Mouse (Mus musculus): ENCODE measurements around the gene Arf3. TPM values are rescaled to one million over a fixed set of nuclear protein-coding genes. Genes with fewer than 3 reads are reported as not detected.

Gene Arf3
- polyA plus RNA-seq, 1 experiment from 2014 or later: 99.9 TPM

DNA sequence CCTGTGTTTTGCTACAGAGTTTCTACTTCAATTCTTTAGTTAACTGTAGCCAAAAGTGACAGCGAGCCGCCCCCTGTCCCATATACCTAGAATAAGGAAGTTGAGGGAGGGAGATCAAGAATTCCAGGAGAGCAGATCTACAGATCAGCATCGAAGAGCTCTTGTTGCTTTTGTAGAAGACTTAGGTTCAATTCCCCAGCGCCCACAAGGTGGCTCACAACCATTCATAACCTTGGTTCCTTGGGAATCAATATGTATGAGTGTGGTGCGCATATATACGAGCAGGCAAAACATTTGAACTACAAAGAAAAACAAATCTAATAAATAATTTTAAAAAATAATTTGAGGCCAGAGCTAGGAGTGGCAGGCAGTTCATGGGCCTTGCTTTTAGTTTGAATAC lies 18.2 kb upstream of the Arf3 start:
- Histone ChIP-seq H3K9ac (replicated peaks; ENCODE audit: low read depth, low read length) (no peak overlapping the region), H3K4me1 (replicated peaks; ENCODE audit: control insufficient read depth, insufficient read depth, low read length) (peaks cover 14% of the 10 kb centered on the region), H3K36me3 (ENCODE audit: control insufficient read depth, insufficient read depth) (no peaks in the 10 kb centered on the region), H3K4me3 (replicated peaks; ENCODE audit: low read length) (no peak overlapping the region), H3K27ac (ENCODE audit: low read length) (no peak overlapping the region), H3K27me3 (replicated peaks; ENCODE audit: control insufficient read depth, insufficient read depth, low read length) (peaks cover 78% of the 10 kb centered on the region), H3K9me3 (ENCODE audit: control insufficient read depth, low read length) (peaks cover 4% of the 10 kb centered on the region; the same call in 1 of the 2 replicates), H3K4me2 (ENCODE audit: low read length) (no peak overlapping the region)
- no peak for ATAC-seq
- 25% methylated on average over 6 of the region's 6 CpGs for WGBS

DNA sequence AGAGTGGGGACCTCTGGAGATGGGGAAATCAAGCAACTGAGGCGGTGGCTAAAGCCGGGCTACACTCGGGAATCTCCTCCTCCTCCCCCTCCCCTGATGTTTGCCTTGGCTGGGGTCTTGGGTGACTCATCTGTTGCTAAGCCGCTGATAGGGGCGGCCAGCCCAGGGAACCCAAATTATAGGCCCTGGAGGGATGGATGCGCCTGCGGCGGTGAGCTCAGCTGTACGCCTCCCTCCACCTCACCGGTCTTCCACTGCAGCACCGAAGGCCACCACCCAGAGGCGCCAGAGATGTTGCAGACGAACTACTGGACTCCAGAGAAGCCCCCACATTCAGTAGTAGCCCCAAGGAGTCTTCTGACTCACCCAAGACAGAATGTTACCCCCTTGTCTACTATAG lies 17.6 kb upstream of the Arf3 start:
- ATAC-seq: no peak
- Histone ChIP-seq H3K4me3 (replicated peaks; ENCODE audit: low read length) (no peak overlapping the region), H3K27ac (ENCODE audit: low read length) (no peak overlapping the region), H3K36me3 (ENCODE audit: control insufficient read depth, insufficient read depth) (no peaks in the 10 kb centered on the region), H3K4me2 (ENCODE audit: low read length) (no peak overlapping the region), H3K4me1 (replicated peaks; ENCODE audit: control insufficient read depth, insufficient read depth, low read length) (peaks cover 16% of the 10 kb centered on the region), H3K27me3 (replicated peaks; ENCODE audit: control insufficient read depth, insufficient read depth, low read length) (peaks cover 79% of the 10 kb centered on the region), H3K9me3 (ENCODE audit: control insufficient read depth, low read length) (peaks cover under 1% of the 10 kb centered on the region; the same call in 1 of the 2 replicates), H3K9ac (replicated peaks; ENCODE audit: low read depth, low read length) (no peak overlapping the region)
- WGBS: 3% methylated on average over 13 of the region's 13 CpGs

DNA sequence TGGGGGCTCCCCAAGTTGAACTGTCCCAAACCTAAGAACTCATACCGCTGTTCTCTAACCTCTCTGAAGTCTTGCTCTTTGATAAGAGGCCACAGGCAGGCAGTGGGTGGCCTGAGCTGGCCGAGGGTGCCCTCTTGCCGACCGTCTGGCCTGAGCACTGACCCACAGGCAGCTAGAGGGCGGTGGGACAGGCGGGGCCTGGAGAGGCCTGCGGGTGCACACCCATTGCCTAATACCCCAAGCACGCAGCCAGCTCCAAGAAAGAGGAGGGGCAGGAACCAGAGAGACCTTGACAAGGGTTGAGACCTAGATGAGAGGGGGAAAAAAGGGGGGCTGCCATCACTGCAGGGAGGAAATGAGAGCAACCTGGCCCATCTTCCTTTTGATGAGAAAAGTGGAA lies 17.1 kb upstream of the Arf3 start:
- peaks cover 16% of the 10 kb centered on the region for H3K4me1 ChIP-seq (replicated peaks; ENCODE audit: control insufficient read depth, insufficient read depth, low read length)
- 1% methylated on average over 8 of the region's 8 CpGs for WGBS
- ATAC-seq: no peak

DNA sequence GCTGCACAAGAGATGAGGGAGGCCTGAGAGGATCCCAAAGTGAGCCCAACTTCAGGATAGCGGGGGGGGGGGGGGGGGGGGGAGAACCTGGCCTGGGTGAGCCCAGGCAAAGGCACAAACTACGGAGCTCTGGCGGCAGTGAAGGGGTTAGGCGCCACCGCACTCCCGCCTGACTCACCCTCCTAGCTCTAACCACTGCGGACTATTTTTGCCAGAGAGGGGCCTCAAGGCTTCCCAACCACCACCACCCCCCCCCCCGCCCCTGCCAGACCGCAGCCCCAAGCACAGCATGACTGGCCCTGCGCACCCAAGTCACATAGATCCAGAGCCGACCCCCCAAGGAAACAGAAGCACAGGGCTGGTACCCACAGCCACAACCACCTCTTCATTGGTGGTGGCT lies 15.8 kb upstream of the Arf3 start:
- no peak for ATAC-seq
- 0% methylated on average over 11 of the region's 11 CpGs for WGBS

More for the DNA sequence above, 17.1 kb upstream of the Arf3 start:
- no peaks in the 10 kb centered on the region for H3K9me3 ChIP-seq (ENCODE audit: control insufficient read depth, low read length)
- H3K9ac ChIP-seq (replicated peaks; ENCODE audit: low read depth, low read length): no peak overlapping the region
- H3K4me2 ChIP-seq (ENCODE audit: low read length): no peak overlapping the region
- no peak overlapping the region for H3K4me3 ChIP-seq (replicated peaks; ENCODE audit: low read length)
- H3K36me3 ChIP-seq (ENCODE audit: control insufficient read depth, insufficient read depth): no peaks in the 10 kb centered on the region
- peaks cover 81% of the 10 kb centered on the region for H3K27me3 ChIP-seq (replicated peaks; ENCODE audit: control insufficient read depth, insufficient read depth, low read length)
- no peak overlapping the region for H3K27ac ChIP-seq (ENCODE audit: low read length)

DNA sequence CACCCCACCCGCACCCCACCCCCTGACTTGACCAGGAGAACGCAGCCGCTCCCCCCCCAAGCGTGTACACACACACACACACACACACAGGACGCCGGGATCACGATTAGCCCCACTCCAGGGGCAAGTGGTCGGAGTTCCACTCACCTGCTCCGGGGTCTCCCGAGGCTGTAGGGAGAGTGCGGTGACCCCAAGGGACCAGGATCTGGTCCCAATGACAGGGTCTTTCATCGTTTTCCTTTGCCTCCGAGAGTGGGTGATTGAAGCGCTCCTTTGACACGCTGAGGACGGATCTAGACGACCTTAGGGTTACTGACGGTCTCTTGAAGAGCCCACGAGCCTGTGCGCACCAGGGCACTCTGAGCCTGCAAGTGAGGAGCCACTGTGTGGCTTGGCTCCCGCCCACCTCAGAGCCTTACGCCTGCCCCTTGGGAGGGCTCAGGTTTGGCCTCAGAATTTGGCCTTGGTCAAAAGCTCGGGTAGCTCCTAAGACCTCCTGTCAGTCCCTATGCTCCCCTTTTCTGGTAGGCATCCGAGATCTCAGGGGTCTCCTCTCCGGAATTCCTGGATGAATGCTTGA lies 15.3 kb upstream of the Arf3 start:
- H3K9me3 ChIP-seq (ENCODE audit: control insufficient read depth, low read length): no peaks in the 10 kb centered on the region
- under 1% methylated on average over 25 of the region's 25 CpGs for WGBS
- peaks cover 94% of the 10 kb centered on the region for H3K27me3 ChIP-seq (replicated peaks; ENCODE audit: control insufficient read depth, insufficient read depth, low read length)
- H3K36me3 ChIP-seq (ENCODE audit: control insufficient read depth, insufficient read depth): no peaks in the 10 kb centered on the region
- ATAC-seq: no peak
- H3K4me3 ChIP-seq (replicated peaks; ENCODE audit: low read length): peak overlapping the region; percentile 28
- H3K9ac ChIP-seq (replicated peaks; ENCODE audit: low read depth, low read length): no peak overlapping the region
- H3K27ac ChIP-seq (ENCODE audit: low read length): no peak overlapping the region
- H3K4me2 ChIP-seq (ENCODE audit: low read length): peak overlapping the region; percentile 41
- H3K4me1 ChIP-seq (replicated peaks; ENCODE audit: control insufficient read depth, insufficient read depth, low read length): peaks cover 16% of the 10 kb centered on the region

More for the DNA sequence above, 15.8 kb upstream of the Arf3 start:
- no peak overlapping the region for H3K9ac ChIP-seq (replicated peaks; ENCODE audit: low read depth, low read length)
- H3K4me3 ChIP-seq (replicated peaks; ENCODE audit: low read length): no peak overlapping the region
- H3K9me3 ChIP-seq (ENCODE audit: control insufficient read depth, low read length): no peaks in the 10 kb centered on the region
- peaks cover 89% of the 10 kb centered on the region for H3K27me3 ChIP-seq (replicated peaks; ENCODE audit: control insufficient read depth, insufficient read depth, low read length)
- peaks cover 16% of the 10 kb centered on the region for H3K4me1 ChIP-seq (replicated peaks; ENCODE audit: control insufficient read depth, insufficient read depth, low read length)
- H3K27ac ChIP-seq (ENCODE audit: low read length): no peak overlapping the region
- no peaks in the 10 kb centered on the region for H3K36me3 ChIP-seq (ENCODE audit: control insufficient read depth, insufficient read depth)
- no peak overlapping the region for H3K4me2 ChIP-seq (ENCODE audit: low read length)

DNA sequence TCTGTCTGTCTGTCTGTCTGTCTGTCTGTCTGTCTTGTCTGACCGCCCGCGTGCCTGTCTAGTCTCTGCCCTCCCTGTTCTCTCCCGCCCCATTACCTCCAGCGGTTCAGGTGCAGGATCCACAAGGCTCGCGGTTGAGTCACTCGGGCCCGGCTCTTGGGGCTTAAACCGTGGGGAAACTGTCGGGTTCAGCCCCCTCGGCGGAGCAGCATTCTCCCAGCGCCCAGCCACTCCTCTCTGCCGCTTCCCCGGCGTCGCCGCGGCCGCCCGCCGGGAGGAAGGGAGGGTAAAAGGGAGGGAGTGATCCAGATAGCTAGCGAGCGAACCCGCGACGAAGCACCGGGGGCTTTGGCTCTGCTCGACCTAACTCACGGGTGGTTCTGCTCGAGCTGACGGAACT lies 14.7 kb upstream of the Arf3 start, which contains the start of gene Wnt10b:
Gene Wnt10b, minus strand, starts transcription at position 389 of the 400 bp plus-strand sequence.
- no peak for ATAC-seq
- peak within 1 kb of the TSS; percentile 28 for H3K4me3 ChIP-seq (replicated peaks; ENCODE audit: low read length)
- H3K4me2 ChIP-seq (ENCODE audit: low read length): peak within 1 kb of the TSS; percentile 41
- no peak within 1 kb of the TSS for H3K27ac ChIP-seq (ENCODE audit: low read length)
- 0% methylated on average over 24 of the region's 33 CpGs for WGBS
- no peaks in the 10 kb centered on the region for H3K36me3 ChIP-seq (ENCODE audit: control insufficient read depth, insufficient read depth)
- H3K9me3 ChIP-seq (ENCODE audit: control insufficient read depth, low read length): no peaks in the 10 kb centered on the region
- H3K4me1 ChIP-seq (replicated peaks; ENCODE audit: control insufficient read depth, insufficient read depth, low read length): peaks cover 18% of the 10 kb centered on the region
- 0 out of 2 replicates have a peak within 1 kb of the TSS, but pooled peaks have one; percentile 9 for H3K9ac ChIP-seq (replicated peaks; ENCODE audit: low read depth, low read length)
- peaks cover 96% of the 10 kb centered on the region for H3K27me3 ChIP-seq (replicated peaks; ENCODE audit: control insufficient read depth, insufficient read depth, low read length)

DNA sequence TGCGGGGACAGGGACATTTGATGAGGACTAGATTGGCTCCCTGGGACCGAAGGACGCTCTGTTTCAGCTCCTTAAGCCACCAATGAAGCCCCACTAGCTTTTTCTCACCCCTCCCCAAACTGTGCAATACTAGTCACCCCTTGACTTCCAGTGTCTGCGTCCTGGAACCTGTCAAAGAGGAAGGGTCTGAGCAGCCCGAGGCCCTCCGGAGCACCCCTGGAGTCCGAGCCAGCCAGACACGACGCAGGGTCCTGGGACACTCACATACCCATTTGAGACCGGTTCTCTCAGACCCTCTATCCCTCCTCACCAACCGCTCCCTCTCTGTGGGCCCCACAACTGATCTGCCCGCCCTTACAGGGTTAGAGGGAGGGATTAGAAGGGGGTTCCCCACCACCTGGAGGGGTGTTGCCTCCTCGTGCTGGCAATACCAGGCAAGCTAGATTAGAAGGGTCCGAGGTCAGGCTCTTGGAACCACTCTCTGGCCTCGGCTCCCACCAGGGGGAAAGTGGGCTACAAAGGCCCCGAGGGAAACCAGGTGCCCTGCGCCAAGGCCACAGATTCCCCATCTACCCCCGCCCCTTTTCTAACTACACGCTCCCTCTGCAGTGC lies 14.1 kb upstream of the Arf3 start:
- no peak overlapping the region for H3K4me3 ChIP-seq (replicated peaks; ENCODE audit: low read length)
- WGBS: 2% methylated on average over 19 of the region's 19 CpGs

DNA sequence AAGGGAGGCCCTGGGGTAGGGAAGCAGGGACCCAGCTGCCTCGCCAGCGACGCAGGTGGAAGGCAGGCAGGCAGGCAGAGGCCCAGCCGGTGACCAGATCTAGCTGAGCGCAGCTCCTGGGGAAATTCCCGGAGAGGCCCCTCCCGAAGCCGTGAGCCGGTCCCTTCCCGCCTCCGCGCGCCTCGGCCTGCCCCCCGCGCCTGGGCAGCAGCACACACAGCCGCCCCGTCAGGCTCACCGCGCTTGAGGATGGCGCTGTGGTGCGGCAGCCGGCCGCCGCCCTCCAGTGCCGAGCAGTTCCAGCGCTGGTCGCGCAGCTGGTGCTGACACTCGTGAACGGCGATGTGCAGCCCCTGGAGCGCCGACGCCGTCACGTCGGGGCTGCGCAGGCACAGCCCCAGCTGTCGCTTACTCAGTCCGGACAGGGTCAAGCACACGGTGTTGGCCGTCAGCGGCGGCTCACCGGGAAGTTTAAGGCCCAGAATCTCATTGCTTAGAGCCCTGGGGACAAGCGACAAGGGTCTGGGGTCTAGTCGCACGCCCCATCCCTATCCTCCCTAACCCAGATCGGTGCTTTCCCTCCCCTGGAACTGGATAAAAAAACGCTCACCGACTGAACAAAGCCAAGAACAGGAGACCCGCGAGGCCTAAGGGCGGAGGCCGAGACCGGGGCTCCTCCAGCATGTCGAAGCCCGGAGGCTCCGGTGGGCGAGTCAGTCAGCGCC lies 13.4 kb upstream of the Arf3 start:
- 1% methylated on average over 52 of the region's 62 CpGs for WGBS
- Histone ChIP-seq H3K27ac (ENCODE audit: low read length) (no peak overlapping the region), H3K9ac (replicated peaks; ENCODE audit: low read depth, low read length) (no peak overlapping the region), H3K4me1 (replicated peaks; ENCODE audit: control insufficient read depth, insufficient read depth, low read length) (peaks cover 23% of the 10 kb centered on the region), H3K9me3 (ENCODE audit: control insufficient read depth, low read length) (no peaks in the 10 kb centered on the region), H3K4me2 (ENCODE audit: low read length) (peak overlapping the region; percentile 40), H3K4me3 (replicated peaks; ENCODE audit: low read length) (peak overlapping the region; percentile 24), H3K36me3 (ENCODE audit: control insufficient read depth, insufficient read depth) (no peaks in the 10 kb centered on the region), H3K27me3 (replicated peaks; ENCODE audit: control insufficient read depth, insufficient read depth, low read length) (peaks cover 94% of the 10 kb centered on the region)
- peak; percentile 43; the same call in 1 of the 2 replicates for ATAC-seq

More for the DNA sequence above, 14.1 kb upstream of the Arf3 start:
- H3K27me3 ChIP-seq (replicated peaks; ENCODE audit: control insufficient read depth, insufficient read depth, low read length): peaks cover 99% of the 10 kb centered on the region
- H3K4me2 ChIP-seq (ENCODE audit: low read length): no peak overlapping the region
- H3K27ac ChIP-seq (ENCODE audit: low read length): no peak overlapping the region
- ATAC-seq: no peak
- H3K36me3 ChIP-seq (ENCODE audit: control insufficient read depth, insufficient read depth): no peaks in the 10 kb centered on the region
- H3K4me1 ChIP-seq (replicated peaks; ENCODE audit: control insufficient read depth, insufficient read depth, low read length): peaks cover 23% of the 10 kb centered on the region
- no peaks in the 10 kb centered on the region for H3K9me3 ChIP-seq (ENCODE audit: control insufficient read depth, low read length)
- no peak overlapping the region for H3K9ac ChIP-seq (replicated peaks; ENCODE audit: low read depth, low read length)

DNA sequence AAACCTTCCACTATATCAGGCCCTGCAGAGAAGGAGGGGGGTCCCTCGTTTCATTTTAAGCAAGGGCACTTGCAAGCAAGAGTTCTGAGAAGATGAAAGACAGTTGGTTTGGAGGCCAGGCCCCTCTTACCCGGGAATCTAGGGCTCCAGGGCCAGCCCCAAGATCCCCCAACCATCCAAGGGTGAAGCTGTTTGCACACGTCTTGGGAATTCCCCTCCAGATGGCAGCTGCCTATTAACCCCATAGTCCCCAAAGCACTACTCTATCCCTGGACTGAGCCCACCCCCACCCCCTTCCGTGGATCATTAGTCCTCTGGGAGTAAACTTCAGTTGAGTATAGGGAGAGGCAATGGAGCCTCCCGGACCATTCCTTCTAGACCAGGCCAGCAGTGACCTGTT lies 12.5 kb upstream of the Arf3 start:
- H3K9me3 ChIP-seq (ENCODE audit: control insufficient read depth, low read length): no peaks in the 10 kb centered on the region
- no peak overlapping the region for H3K9ac ChIP-seq (replicated peaks; ENCODE audit: low read depth, low read length)
- no peaks in the 10 kb centered on the region for H3K36me3 ChIP-seq (ENCODE audit: control insufficient read depth, insufficient read depth)
- no peak overlapping the region for H3K4me2 ChIP-seq (ENCODE audit: low read length)
- WGBS: 0% methylated on average over 5 of the region's 5 CpGs
- ATAC-seq: no peak
- H3K4me1 ChIP-seq (replicated peaks; ENCODE audit: control insufficient read depth, insufficient read depth, low read length): peaks cover 23% of the 10 kb centered on the region
- peaks cover 93% of the 10 kb centered on the region for H3K27me3 ChIP-seq (replicated peaks; ENCODE audit: control insufficient read depth, insufficient read depth, low read length)
- H3K27ac ChIP-seq (ENCODE audit: low read length): no peak overlapping the region
- H3K4me3 ChIP-seq (replicated peaks; ENCODE audit: low read length): no peak overlapping the region

Measured in forebrain, embryonic 16.5 days (tissue).